In genomic region chr12:116405045-116405835, GRCm38 (mm10) we compare ENCODE assay signal across 8 mouse cellular contexts. TPM values are rescaled to one million over a fixed set of nuclear protein-coding genes. Genes with fewer than 3 reads are reported as not detected.
DNase-seq lines count a peak whose midpoint lies in the region; ATAC-seq and TF ChIP-seq lines count a peak whose summit lies in the region.

Gene Ncapg2 (plus strand): TSS chr12:116405402.

- peaks cover 5% of the 10 kb centered on the region; the same call in 1 of the 2 replicates for H3K9me3 ChIP-seq in megakaryocyte, embryonic 14.5 days

- peak; percentile 99 for ATAC-seq in activated CD4-positive, CD25-positive, alpha-beta regulatory T cell, adult 4 months

- TF ChIP-seq CTCF in cortical plate, adult 2 months (IDR thresholded peaks at IDR 0.05; ENCODE audit: extremely low read depth, insufficient read depth, low read length): no peak

- TF ChIP-seq POLR2A in cortical plate, adult 2 months (IDR thresholded peaks at IDR 0.05; ENCODE audit: extremely low read depth, insufficient read depth, low read length): no peak

- peak within 1 kb of the TSS; percentile 31 for H3K4me3 ChIP-seq in cortical plate, adult 2 months (ENCODE audit: insufficient read depth, low read length)
- H3K4me3 ChIP-seq in megakaryocyte, embryonic 14.5 days (replicated peaks): peak within 1 kb of the TSS; percentile 95

- peak; percentile 92 to 94 for DNase-seq in gastrocnemius, adult 8-10 months (ENCODE audit: low spot score in 2 of 2)
- peak; percentile 94 for DNase-seq in hindlimb bud, embryonic 11.5 days (ENCODE audit: extremely low spot score, low read depth, low spot score)
- DNase-seq in left cerebral cortex, adult 8-10 months (ENCODE audit: low spot score in 2 of 2): peak; percentile 92 to 97
- DNase-seq in right cerebral cortex, postnatal 10 days (ENCODE audit: low spot score in 2 of 2): peak; percentile 99
- DNase-seq in urinary bladder, postnatal 25 days (ENCODE audit: low spot score): peak; percentile 100

- H3K4me1 ChIP-seq in cortical plate, adult 2 months (ENCODE audit: control insufficient read depth, insufficient read depth, low read length): no peaks in the 10 kb centered on the region
- H3K4me1 ChIP-seq in megakaryocyte, embryonic 14.5 days: peaks cover 35% of the 10 kb centered on the region

- H3K27ac ChIP-seq in cortical plate, adult 2 months (ENCODE audit: insufficient read depth, low read length): no peak within 1 kb of the TSS

- H3K36me3 ChIP-seq in megakaryocyte, embryonic 14.5 days (replicated peaks; ENCODE audit: low read length): peaks cover 39% of the 10 kb centered on the region

- H3K27me3 ChIP-seq in megakaryocyte, embryonic 14.5 days (replicated peaks): no peaks in the 10 kb centered on the region

RNA-seq across cellular contexts. Expression of gene Ncapg2, which starts in this region (rescaled TPM):
- 10 to 100 TPM; 14.7 to 19.4 TPM for polyA plus RNA-seq in activated CD4-positive, CD25-positive, alpha-beta regulatory T cell, adult 4 months (2017; shearing (Covaris generic))
- 3.7 and 3.8 TPM in 2 replicates for polyA plus RNA-seq in cortical plate, adult 2 months (2012; rRNA removed)
- total RNA-seq in gastrocnemius, adult 8-10 months (2022): 1 to 10 TPM; 1.1 to 1.4 (median 1.2) TPM
- 1 to 10 TPM; 6.6 to 7.8 (median 7.0) TPM for total RNA-seq in left cerebral cortex, adult 8-10 months (2022)
- polyA plus RNA-seq in megakaryocyte, embryonic 14.5 days (2012; ENCODE audit: insufficient read depth, low replicate concordance): 0.40 TPM in 1 of 2 replicates, not detected in the other
